Mouse (Mus musculus) left cerebral cortex, adult 2 months (tissue): ENCODE measurements around the gene Fgf4. TPM values are rescaled to one million over a fixed set of nuclear protein-coding genes. Genes with fewer than 3 reads are reported as not detected.
A peak's percentile ranks its signal among the peaks of the same experiment; 100 is the strongest.
"Not testable (repeated sequence)": the region's sequence is repeated elsewhere in the genome, so short reads cannot be mapped to it uniquely, and the experiment has no call there.

Experiments used
- DNase-seq, 2 experiments: peaks; one replicate each; pipeline ENCODE4 v3.0.0; 2021 to 2022; ENCODE audit warnings: low spot score in 2 of 2, mixed read lengths in 1 of 2; ENCODE audit errors: extremely low spot score in 1 of 2
- H3K27ac ChIP-seq: fragments of 200-600 bp; 2 replicates; pipeline ENCODE4 v1.8.1; 2022
- H3K4me3 ChIP-seq: fragments of 200-600 bp; 2 replicates; pipeline ENCODE4 v1.8.1; 2022
- CTCF ChIP-seq: fragments of 200-600 bp; IDR thresholded peaks from 2 replicates; pipeline ENCODE4 v1.8.1; 2022; ENCODE audit warnings: antibody characterized with exemption, mild to moderate bottlenecking, moderate library complexity
- intact Hi-C: fragments of 180-260 bp; cut with DNase I; formaldehyde crosslinking; loops from one replicate; pipeline ENCODE4 v1.15.1; 2025
- total RNA-seq, 2 experiments: library from RNA; stranded (reverse); gene quantifications; 2 replicates each; pipeline ENCODE4 v1.2.3; 2021

The Fgf4 gene
- total RNA-seq, 2 experiments from 2014 or later, result not detected

- TF ChIP-seq CTCF, result no peak
Measured at GRCm38 (mm10) chr7:144873160-144873559, 26.0 kb downstream of the Fgf4 start.

GRCm38 (mm10) chr7:144874226-144874625 is 27.1 kb downstream of the Fgf4 start:
- H3K4me3 ChIP-seq, result no peak overlapping the region
- TF ChIP-seq CTCF, result no peak

More at GRCm38 (mm10) chr7:144873160-144873559, 26.0 kb downstream of the Fgf4 start:
- intact Hi-C loops, result no loop called here
- Histone ChIP-seq H3K4me3 (no peak overlapping the region), H3K27ac (no peak overlapping the region)
- no peak for DNase-seq

DNA sequence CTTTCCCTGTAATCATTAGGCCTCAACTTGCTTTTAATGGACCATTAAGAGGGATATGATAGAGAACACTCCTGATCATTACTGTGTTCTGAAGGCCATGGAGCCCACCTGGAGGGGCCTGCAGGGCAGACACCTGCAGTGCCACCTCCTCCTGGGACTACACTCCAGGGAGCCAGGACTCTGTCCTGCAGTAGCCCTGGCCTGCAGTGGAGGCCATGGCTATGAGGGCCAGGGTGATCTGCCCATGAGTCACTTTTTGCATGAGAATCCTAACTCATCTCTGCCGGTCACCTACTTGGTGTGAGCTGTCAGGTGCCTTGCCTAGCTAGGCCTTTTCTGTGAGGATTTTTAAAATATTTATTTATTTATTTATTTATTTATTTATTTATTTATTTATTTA is 31.2 kb downstream of the Fgf4 start:
- intact Hi-C loops, result no loop called here
- DNase-seq, result no peak

More at GRCm38 (mm10) chr7:144874226-144874625, 27.1 kb downstream of the Fgf4 start:
- intact Hi-C loops, result no loop called here
- no peak overlapping the region for H3K27ac ChIP-seq
- DNase-seq, result no peak

GRCm38 (mm10) chr7:144883106-144883505 is 35.9 kb downstream of the Fgf4 start:
- no peak for DNase-seq
- Histone ChIP-seq H3K27ac (no peak overlapping the region), H3K4me3 (no peak overlapping the region)
- intact Hi-C loops, result no loop called here
- TF ChIP-seq CTCF, result no peak

More for the DNA sequence above, 31.2 kb downstream of the Fgf4 start:
- TF ChIP-seq CTCF, result no peak
- no peak overlapping the region for H3K4me3 ChIP-seq
- no peak overlapping the region for H3K27ac ChIP-seq

- TF ChIP-seq CTCF, result peak; percentile 22
- intact Hi-C loops, result no loop called here
- no peak overlapping the region for H3K27ac ChIP-seq
- no peak for DNase-seq
- H3K4me3 ChIP-seq, result no peak overlapping the region
Measured at GRCm38 (mm10) chr7:144887672-144888071, 40.5 kb downstream of the Fgf4 start.

DNA sequence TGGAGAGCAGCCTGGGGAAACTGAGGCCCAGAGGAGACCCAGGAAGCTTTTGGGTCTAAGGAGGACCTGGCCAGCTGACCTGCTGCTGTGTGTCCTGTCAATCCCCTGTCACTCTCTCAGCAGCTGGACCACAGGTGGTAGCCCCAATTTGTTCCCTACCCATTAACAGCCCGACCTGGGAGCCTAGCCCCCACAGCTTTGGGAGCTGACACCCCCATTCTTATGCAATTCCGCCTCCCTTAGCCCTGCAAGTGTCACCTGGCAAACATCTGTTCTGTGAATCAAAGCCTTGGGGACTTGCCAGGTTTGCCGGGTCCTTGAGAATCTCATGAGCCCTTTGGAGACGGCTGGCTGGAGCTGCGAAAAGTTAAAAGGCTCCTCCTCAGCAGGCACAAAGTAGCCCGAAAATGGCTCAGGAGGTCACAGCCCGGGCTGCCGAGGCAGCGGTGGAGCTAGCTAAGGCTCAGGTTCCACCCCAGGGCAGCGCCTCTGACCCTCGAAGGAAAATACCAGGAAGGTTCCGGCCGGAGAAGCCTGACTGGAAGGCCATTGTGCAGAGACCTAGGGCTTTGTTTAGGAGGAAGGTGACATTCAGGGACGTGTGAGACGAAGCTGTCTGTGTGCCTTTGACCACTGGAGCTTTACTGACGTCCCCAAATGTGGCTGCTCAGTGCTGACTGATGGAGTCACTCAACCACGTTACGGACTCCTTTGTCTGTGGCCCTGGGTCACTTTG is 41.6 kb downstream of the Fgf4 start:
- H3K4me3 ChIP-seq, result no peak overlapping the region
- TF ChIP-seq CTCF, result no peak
- intact Hi-C loops, result no loop called here
- no peak overlapping the region for H3K27ac ChIP-seq
- no peak for DNase-seq

- H3K27ac ChIP-seq, DNase-seq, H3K4me3 ChIP-seq, intact Hi-C loops: not testable (repeated sequence)
Measured at GRCm38 (mm10) chr7:144890661-144891060, 43.5 kb downstream of the Fgf4 start.

DNA sequence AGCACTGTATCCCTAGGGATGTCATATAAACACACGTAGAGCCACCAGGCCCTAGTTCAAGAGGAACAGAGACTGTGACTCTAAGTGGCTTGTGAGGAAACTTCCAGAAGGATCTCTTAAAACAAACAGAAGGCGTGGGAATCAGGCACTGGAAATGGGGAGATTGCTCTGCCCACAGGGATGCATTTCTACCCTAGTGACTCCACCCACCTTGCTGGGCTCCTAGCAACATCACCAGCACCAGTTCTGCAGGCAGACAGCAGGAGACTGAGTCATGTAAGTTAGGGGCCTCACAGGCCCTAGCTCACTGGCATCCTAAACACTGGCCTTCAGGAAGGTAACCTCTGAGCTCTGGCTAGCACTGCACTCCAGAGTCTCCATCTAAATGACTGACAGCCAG is 44.7 kb downstream of the Fgf4 start:
- no peak overlapping the region for H3K4me3 ChIP-seq
- no peak for TF ChIP-seq CTCF
- intact Hi-C loops, result no loop called here
- DNase-seq, result no peak
- no peak overlapping the region for H3K27ac ChIP-seq

- TF ChIP-seq CTCF, result no peak
- H3K27ac ChIP-seq, result no peak overlapping the region
- H3K4me3 ChIP-seq, result no peak overlapping the region
- intact Hi-C loops, result no loop called here
- no peak for DNase-seq
Measured at GRCm38 (mm10) chr7:144892322-144892721, 45.2 kb downstream of the Fgf4 start.

- no peak for DNase-seq
- peak; percentile 67 for TF ChIP-seq CTCF
- Histone ChIP-seq H3K4me3 (no peak overlapping the region), H3K27ac (no peak overlapping the region)
- intact Hi-C loops, result loop anchor here (2.0 kb wide), 2 partner anchors 47 to 55 kb away; partner anchors contain the start of genes Fgf3 and Fgf4
Measured at GRCm38 (mm10) chr7:144894191-144894590, 47.0 kb downstream of the Fgf4 start.

DNA sequence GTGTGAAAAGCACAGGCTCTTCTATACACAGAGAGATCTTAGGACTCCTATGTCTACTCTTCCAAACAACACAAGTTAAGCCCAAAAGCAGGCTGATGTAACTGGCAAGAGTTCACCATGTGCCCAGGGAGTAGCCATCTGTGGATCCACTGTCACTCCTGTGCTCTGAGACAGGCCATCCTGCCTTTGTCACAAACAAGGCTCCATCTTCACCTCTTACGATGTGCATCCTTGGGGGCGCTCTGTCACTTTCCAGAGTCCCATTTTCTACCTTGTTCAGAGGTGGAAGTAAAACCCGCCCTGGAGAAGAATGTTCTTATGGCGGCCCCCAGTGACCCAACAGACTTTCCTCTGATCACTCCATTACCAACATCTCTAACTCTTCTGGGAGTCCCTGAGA is 47.5 kb downstream of the Fgf4 start:
- intact Hi-C loops, result loop anchor here (2.0 kb wide), 2 partner anchors 48 to 56 kb away; partner anchors contain the start of genes Fgf3 and Fgf4
- TF ChIP-seq CTCF, result no peak
- H3K27ac ChIP-seq, result no peak overlapping the region
- DNase-seq, result no peak
- no peak overlapping the region for H3K4me3 ChIP-seq

DNA sequence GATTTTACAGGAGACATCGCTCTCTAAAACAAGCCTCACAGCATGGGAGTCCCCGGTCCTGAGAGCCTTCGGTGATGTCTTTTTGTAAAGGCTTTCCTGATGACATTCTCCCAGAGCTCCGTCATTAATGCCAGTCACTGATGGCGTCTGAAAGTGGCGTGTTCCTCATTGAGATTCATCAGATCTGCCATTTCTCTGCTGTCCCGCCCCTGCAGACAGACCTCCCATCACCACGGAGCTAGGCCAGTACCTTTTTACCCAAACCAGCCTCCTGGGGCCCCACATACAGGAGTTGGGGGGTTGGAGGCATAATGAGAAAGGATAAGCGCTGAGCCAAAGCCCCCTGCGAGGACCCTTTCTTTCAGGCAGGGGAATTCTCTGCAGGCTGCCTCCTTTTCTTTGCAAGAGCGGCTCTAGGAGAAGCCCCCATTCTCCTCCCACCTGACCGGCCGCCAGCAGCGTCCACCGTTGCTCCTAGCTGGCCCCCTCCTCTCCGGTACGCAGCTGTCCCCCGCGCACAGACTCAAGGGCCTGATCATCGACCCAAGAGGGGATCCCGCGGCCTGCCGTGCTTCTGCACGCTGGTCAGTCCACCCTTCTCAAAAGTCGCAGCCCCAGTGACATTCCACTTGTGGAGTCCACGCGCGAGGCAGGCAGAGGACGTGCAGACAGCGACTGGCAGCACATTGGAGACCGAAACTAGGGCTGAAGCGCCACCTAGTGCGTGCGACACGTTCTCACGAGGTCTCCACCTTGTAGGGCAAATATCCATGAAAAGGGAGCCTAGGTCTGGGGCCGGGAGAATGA is 48.3 kb downstream of the Fgf4 start:
- TF ChIP-seq CTCF, result peak; percentile 74
- H3K4me3 ChIP-seq, result peak overlapping the region; percentile 17
- H3K27ac ChIP-seq, result no peak overlapping the region
- peak; percentile 73 for DNase-seq
- intact Hi-C loops, result loop anchor here (1.0 to 2.0 kb wide), 4 partner anchors 49 to 309 kb away; partner anchors contain the start of genes Fgf3 and Fgf4
